Mouse (Mus musculus): ENCODE data around the gene Anapc15-ps.

The Anapc15-ps gene

DNA sequence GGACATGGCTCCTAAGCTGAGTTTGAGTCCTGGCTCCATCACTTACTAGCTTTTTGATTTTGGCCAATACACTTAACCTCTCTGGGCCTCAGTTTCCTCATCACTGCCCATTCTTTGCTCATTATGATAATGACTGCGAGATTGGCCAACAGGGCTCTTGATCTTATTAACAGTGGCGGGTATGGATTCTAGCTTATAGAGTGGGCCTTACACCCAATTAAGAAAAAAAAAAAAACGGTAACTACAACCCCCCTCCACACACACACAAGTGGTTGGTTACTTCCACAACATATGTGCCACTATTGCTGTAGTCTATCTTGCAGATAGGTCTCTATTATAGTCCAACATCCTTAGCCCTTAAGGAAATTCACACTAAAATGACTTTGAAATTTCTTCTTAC lies at the start of gene Anapc15-ps:
TSS of gene Anapc15-ps (minus strand) at position 101 of the 400 bp plus-strand sequence.
- DNase-seq, result no peak

DNA sequence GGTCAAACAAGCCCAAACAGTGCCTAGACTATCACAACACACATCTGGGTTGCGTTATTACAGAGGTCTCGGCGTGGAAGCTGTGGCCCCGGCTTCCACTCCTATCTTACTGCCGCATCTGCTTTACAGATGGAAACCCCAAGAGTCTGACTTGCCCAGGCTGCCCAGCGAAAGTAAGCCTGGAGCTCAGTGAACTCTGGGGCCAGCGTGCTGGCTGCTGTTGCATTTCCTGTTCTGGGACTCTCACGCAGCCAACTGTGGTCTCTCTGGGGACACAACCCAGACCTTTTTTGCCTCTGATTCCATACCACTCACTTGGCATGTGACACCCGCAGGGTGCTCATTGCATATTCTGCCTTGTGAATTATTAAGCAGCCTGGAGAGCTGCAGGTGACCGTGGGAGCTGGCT lies 49.0 kb upstream of the Anapc15-ps start:
- DNase-seq, result no peak

DNA sequence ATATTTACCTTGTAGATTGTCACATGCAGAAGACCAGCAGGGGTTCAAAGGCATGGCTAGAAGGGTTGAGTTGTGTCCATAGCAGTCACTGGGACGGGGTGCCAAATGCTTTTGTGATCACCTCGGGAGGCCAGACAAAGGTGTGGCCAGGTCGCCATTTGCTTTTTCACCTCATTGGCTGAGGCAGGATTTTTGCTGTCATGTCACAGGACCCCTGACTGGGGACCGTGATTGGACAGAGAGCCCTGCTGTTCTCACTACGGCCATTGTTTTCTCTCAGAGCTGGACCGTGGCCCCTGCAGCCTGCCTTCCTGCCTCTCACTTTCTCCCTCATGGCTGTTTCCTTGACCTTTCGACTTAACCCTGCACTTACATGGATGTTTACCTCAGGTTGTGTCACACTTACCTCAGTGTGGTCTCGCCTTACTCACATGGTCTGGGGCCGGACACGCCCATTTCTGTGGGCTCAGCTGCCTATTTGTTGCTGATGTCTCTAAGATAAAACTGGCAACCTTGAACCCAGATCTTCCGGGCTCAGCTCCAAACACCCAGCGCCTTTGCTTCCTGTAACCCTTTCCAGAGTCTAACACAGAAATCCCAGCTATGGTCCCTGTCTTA lies 47.0 kb upstream of the Anapc15-ps start:
- DNase-seq, result no peak

DNA sequence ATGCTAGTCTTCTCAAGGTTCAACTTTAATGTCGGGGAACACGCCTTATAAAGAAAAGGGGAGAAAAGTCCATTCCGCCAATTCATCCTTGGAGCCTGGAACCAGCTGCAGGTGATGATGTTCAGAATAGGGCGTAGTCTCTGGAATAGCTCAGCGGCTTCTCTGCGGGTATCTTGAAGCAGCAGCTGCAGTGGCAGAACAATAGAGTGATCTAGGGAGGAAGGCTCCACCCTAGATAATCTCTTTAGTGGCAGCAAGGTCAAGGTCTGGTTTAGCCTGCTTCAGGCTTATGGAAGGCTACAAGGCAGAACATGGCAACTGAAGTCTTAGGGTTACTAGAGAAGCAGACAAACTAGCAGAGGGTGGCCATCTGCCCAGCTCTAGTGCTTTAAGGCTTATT lies 46.2 kb upstream of the Anapc15-ps start:
- DNase-seq, result no peak

DNA sequence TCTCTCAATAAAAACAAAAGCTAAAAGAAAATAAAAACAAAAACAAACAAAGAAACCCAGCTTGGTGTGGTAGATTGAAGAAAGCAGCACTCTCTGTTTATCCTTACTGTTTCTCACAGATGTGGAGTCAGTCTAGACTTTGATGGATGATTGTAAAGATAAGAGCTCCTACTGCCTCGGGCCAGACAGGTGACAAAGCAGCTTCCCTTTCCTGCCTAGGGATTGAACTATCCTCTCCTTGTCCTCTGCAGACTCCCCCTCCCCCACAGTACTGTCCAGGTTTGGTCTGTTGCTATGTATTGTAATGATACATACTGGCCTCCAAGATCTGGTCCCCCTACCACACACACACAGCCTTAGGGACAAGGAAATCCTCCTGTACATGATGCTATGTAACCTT lies 45.5 kb upstream of the Anapc15-ps start:
- DNase-seq, result no peak

DNA sequence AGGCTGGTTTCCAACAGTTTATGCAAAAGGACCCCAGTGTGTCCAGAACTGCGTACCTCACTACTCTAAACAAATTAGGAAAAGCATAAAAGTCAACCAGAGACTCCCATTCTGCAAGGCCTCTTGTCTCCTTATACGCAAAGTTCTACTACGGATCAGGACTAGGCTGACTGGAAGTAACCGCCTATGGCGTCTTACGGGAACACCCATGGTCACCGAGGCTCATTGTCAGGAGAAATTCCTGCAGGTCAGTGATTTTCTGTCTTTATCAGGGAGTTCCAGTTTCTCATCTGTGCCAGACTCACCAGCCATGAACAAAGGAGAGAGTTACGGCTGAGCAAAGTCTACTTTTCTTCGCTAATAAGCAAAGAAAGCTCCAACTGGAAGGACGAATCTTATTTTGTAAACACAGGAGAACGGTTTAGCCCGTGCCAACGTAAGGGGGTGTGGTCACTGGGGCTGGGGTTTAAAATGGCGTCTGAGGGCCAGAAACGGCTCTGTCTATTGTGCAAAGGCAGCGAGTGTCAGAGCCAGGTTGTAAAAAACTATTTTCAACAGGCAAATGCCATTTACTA lies 43.9 kb upstream of the Anapc15-ps start:
- DNase-seq, result no peak

DNA sequence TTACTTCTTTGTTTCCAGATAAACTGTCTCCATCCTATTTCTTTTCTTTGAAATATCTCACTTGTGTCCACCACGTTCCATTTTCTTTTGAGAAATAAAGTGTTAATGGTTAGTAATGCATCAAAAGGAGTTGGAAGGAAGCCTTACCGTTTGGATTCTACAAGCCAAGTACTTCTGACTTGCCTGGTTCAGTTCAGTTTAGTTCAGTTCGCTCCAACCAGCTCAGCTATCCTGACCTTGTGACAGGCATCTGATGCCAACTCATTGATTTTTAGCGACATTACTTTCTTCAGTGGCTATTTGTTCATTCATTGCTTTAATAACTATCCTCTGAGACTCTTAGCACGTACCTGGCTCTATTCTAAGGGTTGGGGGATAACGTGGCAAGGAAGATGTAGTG lies 42.4 kb upstream of the Anapc15-ps start:
- no peak for DNase-seq

DNA sequence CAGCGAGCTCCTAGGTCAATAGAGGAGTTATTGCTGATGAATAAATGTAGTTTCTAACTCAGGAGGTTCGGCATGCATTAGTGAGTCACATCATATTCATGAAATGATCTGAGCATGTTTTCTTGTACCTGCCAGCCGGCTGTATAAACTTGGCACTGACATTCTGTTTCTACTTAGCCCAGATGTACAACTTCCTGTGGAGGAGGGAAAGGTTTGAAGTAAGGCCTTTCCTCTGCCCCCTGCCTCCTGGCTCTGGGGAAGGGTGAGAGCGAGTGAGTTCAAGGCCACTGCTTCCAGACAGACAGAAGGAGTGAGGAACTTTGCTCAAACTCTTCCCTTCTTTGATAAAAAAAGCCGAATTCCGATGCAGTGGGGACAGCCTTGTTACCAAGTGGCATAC lies 39.0 kb upstream of the Anapc15-ps start:
- peak; percentile 39 for DNase-seq

DNA sequence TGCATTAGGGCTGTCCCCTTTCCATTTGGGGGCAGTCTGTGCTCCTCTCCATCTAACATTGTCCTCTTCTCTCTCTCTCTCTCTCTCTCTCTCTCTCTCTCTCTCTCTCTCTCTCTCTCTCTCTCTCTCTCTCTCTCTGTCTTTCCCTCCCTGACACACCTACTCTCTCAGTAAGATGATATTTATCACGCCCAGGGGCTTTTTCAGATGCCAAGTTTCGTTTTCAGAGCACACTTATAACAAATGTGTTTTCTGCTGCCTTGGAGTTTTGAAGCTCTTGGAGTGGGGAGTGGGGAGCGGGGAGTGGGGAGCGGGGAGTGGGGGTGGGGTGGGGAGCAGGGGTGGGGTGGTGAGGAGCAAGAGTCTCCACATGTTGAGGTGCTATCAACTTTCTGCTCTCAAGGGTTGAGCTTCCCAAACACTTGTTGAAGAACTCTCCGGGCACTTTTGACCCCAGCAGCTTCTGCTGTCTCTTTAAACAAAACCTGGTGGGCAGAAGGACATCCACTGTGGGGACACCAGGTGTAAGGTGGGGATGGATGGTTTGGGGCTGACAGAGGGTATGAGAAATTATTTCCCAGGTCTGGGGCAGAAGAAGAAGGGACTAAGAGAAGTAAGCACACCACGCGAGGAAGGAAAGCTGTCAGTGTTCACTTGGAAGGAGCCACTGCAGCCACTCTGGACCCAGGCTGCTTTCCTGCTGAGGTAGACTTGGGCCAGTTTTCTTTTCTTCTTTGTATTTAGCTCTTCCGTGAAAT lies 36.8 kb upstream of the Anapc15-ps start:
- DNase-seq, result no peak

DNA sequence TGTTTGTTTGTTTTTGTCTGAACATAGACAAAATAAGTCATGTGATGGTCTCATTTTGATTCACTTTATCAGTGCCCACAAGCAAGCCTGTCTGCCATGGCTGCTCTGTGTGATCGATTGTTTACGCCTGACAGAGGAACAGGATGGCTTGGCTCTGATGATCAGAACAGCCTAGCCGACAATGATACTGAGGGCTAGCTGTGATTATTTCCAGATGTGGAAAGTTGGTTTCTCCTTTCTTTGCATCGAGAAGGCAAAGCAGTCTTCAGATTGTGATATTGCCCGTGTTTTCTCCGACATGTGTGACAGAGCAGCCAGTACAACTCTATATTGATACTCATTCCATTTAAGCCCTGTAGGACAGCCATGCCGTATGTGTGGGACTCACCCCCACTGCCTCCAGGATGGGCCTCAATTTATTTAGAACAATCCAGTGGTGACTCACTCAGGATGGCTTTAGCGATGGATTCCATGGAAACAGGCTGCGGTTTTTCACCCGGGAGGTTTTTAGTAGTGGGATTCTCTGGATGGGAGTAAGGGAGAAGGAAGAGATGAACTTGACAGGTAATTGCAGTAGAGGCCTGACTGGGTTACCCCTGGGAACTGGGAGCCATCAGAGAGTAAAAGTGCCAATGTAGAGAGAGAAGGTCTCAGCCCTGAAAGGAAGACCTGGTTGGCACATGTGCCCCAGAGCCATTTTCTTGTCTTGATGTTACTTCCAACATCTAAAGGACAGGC lies 36.1 kb upstream of the Anapc15-ps start:
- no peak for DNase-seq

DNA sequence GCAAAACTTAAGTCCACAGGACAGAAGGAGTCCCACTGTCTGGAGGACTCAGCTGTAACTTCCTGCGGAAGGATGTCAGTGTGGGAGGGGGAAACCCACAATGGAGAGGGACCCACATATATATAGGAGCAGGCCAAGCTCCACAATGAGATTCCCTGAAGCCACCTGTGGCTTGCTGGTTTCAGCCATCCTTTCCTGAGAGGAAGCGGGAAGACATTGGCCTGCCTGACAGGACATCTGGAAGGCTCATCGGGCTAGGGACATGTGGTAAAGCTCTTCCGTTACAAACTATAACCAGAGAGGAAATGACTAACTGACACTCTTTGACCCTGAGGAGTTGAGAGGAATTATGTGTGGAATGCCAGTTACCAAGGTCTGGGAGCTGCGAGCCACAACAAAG lies 34.8 kb upstream of the Anapc15-ps start:
- DNase-seq, result peak; percentile 42

DNA sequence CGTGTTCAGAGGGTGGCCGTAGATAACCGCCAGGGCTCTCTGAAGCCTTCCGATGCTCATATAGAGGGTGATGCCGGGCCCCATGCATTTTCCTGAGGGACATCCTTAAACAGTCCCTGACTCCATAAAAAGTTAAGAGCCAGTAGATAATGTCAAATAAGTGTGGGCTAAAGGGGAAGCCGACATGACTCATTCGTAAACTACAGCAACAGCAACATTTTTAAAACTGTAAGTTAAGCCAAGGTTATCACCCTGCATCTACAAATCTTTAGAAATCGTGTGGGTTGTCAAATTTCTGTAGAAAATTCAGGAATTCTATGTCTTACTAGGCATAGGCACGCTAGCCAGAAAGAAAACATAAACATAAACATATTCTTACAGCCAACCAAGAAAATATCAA lies 33.6 kb upstream of the Anapc15-ps start:
- no peak for DNase-seq

DNA sequence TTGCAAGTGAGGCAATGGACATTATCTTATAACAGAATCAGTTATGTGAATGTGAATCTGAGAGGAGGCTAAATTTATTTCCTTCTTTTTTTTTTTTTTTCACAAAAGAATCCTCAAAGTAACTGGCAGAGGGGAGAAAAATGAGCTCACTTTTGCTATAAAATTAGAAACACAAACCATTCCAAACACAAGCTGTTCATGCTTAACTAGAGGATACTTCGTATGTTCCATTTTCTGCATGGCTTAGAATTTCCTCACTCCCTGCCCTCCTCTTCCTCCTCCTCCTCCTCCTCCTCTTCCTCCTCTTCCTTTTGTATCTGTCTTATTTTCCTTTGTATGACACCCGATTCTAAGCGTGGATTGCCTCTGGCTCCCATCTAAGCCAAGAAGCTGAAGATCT lies 32.5 kb upstream of the Anapc15-ps start:
- no peak for DNase-seq

DNA sequence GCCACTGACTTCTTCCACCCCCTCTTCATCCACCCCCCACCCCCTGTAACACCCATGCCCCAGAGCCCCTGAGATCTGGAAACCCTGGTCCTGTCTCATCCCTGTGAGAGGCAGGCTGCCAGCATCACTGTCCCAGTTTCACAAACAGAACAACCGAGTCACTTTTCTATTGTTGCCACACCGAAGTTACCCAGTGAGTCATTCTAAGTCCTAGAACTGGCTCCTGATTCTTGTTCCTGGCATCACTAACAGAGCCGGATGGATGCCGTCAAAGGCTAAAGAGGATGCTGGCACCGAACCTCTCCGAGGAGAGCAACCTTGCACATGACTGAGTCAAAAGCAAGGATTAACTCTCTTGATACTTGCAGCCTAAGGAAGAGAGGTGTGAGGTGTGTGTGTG lies 31.6 kb upstream of the Anapc15-ps start:
- DNase-seq, result no peak

DNA sequence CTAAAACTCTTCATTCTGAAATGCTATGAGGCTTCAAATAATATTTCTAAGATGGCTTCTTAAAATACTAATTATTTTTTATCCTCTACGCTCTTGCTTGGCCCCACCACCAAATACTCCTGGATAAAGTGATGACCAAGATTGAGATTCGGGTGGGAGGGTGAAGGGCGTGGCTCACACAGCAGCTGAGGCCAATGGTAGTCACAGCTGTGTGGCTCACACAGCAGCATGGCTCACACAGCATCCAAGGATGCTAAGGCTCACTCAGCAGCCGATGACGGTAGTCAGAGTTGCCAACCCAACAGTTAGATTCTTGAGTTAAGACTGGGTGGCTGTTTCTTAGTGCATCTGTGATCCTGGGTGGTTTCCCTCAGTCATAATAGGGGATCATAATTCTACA lies 30.5 kb upstream of the Anapc15-ps start:
- DNase-seq, result no peak

DNA sequence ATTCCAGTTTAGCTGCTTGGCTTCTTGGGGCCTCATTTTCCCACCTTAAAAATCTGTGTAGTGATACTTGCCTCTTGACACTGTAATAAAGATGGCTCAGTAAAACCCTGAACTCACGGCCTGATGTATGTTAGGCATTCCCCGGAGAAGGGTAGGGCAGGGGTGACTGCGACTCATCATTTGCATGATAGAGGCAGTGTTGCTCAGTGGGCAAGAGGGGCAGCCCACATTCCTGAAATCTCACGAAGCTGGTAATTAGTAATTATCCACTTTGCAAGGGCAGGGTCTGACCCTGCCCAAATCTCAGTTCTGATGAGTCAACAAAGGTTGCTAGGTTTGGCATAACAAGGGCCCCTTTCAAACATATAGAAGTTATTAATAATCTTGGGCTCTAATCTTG lies 27.2 kb upstream of the Anapc15-ps start:
- no peak for DNase-seq

DNA sequence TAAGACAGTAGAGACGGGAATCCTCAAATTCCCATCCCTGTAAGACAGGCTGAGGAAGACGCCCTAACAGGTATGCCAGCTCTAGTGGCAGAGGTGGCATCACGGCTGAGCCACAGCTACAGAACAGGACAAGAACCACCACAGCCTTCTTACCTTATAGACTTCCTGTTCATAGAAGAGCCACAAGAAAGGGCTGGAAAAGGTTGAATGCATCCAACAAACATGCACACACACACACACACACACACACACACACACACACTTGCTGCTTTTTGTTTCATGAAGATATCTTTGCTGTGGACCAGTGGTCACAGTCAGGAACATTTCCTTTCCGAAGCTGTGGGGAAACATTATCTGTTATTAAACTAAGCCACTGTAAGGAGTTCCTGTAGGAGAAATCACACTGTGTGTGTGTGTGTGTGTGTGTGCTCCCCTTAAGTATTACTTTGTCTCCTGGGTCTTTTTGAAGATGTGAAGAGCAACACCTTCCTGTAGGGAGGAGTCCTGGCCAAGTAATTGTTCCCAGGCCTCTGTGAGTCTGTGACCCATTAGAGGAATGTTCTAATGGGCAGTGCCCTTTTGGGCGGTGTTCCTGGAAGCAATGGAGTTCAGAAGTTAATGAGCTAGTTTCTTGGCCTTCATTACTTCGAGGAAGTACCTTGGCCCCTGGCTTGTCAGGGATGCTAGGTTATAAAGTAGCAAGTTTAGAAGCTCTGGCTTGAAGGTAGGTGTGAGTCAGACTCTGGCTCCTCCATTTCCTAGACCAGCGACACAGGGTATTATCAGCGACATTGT lies 25.9 kb upstream of the Anapc15-ps start:
- DNase-seq, result no peak

DNA sequence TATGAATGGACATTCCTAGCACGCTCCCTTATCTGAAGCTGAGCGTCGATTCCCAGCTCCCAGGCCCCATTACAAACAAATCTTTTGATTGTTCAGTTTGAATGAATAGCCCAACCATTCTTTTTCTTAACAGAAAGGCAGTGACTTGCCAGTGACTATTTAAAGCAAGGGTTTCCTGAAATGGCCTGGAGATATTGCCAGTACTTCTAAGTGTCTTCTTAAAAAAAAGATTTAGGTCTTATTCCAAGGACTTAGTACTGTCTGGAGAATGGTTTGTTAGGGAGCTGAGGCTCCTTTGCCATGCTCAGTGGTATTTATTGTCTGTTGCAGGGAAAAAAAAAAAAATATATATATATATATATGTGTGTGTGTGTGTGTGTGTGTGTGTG lies 23.0 kb upstream of the Anapc15-ps start:
- no peak for DNase-seq

DNA sequence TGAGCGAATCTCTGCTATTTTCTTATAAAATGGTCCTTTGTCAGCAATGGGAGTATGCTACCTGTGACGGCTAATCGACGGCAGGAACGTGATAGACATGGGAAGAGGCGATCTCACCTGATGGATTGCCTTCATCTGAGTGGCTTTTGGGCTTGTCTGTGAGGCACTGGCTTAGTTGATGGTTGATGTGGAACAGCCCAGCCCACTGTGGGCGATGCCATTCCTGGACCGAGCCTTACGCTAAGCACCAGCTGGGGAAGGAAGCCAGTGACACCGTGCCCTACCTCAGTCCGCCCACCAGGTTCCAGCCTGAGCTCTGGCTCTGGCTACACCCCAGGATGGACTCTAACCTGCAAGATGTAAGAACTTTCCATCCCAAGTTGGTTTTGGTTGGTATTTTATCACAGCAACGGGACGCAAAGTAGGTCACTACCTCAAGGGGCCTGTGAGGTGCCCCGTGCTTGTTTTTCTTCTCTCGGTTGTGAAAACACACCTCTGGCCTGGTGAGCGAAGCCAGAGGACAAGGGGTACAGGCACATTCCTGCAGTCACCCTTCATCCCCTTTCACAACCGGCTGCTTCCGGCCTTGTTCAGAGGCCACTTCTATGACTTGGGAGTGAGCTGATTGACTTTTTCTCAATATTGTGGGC lies 22.5 kb upstream of the Anapc15-ps start:
- no peak for DNase-seq

DNA sequence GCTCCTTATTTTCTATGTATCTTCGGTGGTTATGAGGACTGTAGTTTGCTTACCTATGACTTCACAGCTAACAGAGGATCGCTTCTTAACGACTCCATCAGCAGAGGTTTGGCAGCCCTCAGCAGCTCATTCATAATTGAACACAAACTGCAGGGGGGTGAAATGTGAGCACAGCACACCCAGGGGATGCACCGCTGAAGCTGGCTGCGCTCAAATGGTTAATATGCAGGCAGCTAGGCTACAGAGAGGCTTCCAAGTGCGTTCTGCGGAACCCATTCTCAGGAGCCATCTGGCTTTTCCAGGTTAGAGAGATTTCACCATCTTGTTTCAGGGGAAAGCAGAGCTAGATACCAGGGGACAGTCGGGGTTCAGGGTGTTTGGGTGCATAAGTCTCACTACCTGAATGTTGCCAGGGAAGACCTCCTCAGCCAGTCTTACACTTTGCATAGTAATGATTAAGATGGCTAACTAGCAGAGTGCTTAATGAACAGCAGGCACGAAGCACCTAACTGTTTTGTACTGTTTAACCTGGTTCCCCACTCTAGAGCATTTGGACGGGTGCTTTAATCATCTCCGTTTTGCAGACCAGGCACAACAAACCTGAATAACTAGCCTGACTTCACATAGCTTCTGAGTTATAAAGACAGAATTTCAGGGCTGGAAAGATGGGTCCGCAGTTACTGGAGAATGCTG lies 21.5 kb upstream of the Anapc15-ps start:
- no peak for DNase-seq

DNA sequence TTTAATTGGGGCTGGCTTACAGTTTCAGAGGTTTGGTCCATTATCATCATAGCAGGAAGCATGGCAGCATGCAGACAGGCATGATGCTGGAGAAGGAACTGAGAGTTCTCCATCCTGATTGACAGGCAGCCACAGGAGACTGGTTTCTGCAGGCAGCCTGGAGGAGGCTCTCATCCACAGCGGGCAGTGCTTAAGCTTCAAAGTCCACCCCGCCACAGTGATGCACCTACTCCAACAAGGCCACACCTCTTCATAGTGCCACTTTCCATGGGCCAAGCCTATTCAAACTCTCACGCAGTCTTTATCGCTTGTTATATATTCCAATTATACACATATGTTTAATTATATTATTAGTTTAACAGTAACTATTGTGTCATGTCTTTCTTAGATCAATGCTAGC lies 18.1 kb upstream of the Anapc15-ps start:
- no peak for DNase-seq

DNA sequence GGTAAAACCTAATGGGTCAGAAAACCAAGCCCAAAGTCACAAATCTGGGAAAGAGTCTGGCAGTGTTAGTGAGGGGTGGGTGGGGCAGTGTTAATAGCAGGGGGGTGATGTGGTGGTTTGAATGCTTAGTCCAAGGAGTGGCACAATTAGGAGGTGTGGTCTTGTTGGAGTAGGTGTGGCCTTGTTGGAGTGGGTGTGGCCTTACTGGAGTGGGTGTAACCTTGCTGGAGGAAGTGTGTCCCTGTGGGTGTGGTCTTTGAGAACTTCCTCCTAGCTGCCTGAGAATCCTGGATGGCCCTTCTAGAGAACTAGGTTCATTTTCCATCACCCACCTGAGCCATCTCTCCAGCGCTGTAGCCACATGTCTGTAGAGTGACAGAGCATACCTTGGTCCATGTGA lies 16.6 kb upstream of the Anapc15-ps start:
- no peak for DNase-seq

All from thymus, postnatal 25 days (tissue).